Mouse (Mus musculus) intestine, embryonic 15.5 days (tissue): Measurements from ENCODE around the gene Sgms1. TPM values are rescaled to one million over a fixed set of nuclear protein-coding genes. Genes with fewer than 3 reads are reported as not detected.

Experiments
- ATAC-seq: fragments of 200-750 bp; cut with Nextera tagmentation; 2 replicates; pipeline ENCODE4 v1.8.0; 2017; ENCODE audit warnings: moderate TSS enrichment, moderate library complexity
- H3K27ac ChIP-seq: fragments of 300-500 bp; sonication (generic); 2 replicates; pipeline ENCODE4 v1.5.1; 2015; ENCODE audit warnings: mild to moderate bottlenecking, inconsistent platforms
- H3K27me3 ChIP-seq: fragments of 300-500 bp; sonication (generic); replicated peaks from 2 replicates; pipeline ENCODE4 v1.6.1; 2015; ENCODE audit warnings: inconsistent platforms
- H3K36me3 ChIP-seq: fragments of 300-500 bp; sonication (generic); 2 replicates; pipeline ENCODE4 v1.6.1; 2015; ENCODE audit warnings: inconsistent platforms
- H3K4me1 ChIP-seq: fragments of 300-500 bp; sonication (generic); replicated peaks from 2 replicates; pipeline ENCODE4 v1.6.1; 2015; ENCODE audit warnings: inconsistent platforms
- H3K4me2 ChIP-seq: fragments of 300-500 bp; sonication (generic); replicated peaks from 2 replicates; pipeline ENCODE4 v1.6.1; 2015; ENCODE audit warnings: mild to moderate bottlenecking, inconsistent platforms
- H3K4me3 ChIP-seq: fragments of 300-500 bp; sonication (generic); replicated peaks from 2 replicates; pipeline ENCODE4 v1.5.1; 2015; ENCODE audit warnings: inconsistent platforms
- H3K9ac ChIP-seq: fragments of 300-500 bp; sonication (generic); 2 replicates; pipeline ENCODE4 v1.6.1; 2015; ENCODE audit warnings: inconsistent platforms
- H3K9me3 ChIP-seq: fragments of 300-500 bp; sonication (generic); 2 replicates; pipeline ENCODE4 v1.6.1; 2016; ENCODE audit warnings: inconsistent platforms
- WGBS: fragments of 180-500 bp; shearing (Covaris S2); methylation state at CpG from one replicate; pipeline ENCODE4 v1.1.7; 2015; 5-methylcytosine and 5-hydroxymethylcytosine counted together
- polyA plus RNA-seq: library from polyadenylated mRNA; unstranded; fragments of >200 nt; fragmentation: Nextera tagmentation; extraction: Ambion mirVana; gene quantifications from 2 replicates; pipeline ENCODE4 v1.2.1, GENCODE M21; 2015

The Sgms1 gene
- polyA plus RNA-seq, 1 experiment from 2014 or later, result 35.3 TPM

DNA sequence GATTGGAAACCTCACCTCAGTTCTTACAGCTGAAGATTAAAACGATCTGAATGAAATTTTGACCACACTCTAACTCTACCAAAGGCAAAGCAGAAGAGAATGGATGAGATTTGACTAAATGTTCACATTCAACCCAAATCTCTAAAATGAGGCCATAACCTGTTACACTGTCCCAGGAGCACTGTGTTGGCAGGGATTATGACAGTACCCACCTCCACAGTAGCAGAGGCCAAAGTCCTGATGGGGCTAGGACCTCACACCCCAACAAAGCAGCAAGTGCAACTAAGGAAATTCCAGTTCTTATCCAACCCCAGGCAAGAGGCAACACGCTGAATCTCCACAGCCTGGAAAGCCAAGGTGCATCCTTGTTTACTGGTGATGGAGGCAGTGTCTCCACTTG is 112.2 kb downstream of the Sgms1 start:
- Histone ChIP-seq H3K4me2 (no peak overlapping the region), H3K27ac (no peak overlapping the region), H3K9me3 (no peaks in the 10 kb centered on the region), H3K4me3 (no peak overlapping the region), H3K27me3 (no peaks in the 10 kb centered on the region), H3K9ac (no peak overlapping the region), H3K36me3 (no peaks in the 10 kb centered on the region), H3K4me1 (peaks cover 11% of the 10 kb centered on the region; the same call in 1 of the 2 replicates)
- 77% methylated on average over 2 of the region's 2 CpGs for WGBS
- ATAC-seq, result no peak; the same call in 1 of the 2 replicates

DNA sequence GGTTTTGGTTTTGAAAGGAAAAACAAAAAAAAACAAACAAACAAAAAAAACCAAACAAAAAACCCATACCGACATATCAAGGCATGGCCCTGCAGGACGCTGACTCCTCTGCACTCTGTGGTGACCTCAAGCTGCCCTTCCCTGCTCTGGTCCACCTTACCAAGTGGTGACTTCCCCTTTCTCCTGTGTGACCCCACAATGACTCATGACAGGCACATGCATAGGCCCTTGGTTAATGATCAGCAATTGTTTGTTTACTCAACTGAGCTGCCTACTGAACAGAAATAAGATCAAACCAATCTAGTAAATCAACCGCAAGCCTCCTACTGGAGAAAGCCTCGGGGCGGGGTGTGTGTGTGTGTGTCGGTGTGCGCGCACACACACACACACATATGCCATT is 112.7 kb downstream of the Sgms1 start:
- no peak overlapping the region for H3K27ac ChIP-seq
- peaks cover 11% of the 10 kb centered on the region; the same call in 1 of the 2 replicates for H3K4me1 ChIP-seq
- H3K9me3 ChIP-seq, result no peaks in the 10 kb centered on the region
- no peak overlapping the region for H3K4me2 ChIP-seq
- no peak overlapping the region for H3K4me3 ChIP-seq
- no peaks in the 10 kb centered on the region for H3K27me3 ChIP-seq
- H3K36me3 ChIP-seq, result no peaks in the 10 kb centered on the region
- 75% methylated on average over 8 of the region's 8 CpGs for WGBS
- no peak overlapping the region for H3K9ac ChIP-seq
- peak; percentile 29; the same call in 1 of the 2 replicates for ATAC-seq

DNA sequence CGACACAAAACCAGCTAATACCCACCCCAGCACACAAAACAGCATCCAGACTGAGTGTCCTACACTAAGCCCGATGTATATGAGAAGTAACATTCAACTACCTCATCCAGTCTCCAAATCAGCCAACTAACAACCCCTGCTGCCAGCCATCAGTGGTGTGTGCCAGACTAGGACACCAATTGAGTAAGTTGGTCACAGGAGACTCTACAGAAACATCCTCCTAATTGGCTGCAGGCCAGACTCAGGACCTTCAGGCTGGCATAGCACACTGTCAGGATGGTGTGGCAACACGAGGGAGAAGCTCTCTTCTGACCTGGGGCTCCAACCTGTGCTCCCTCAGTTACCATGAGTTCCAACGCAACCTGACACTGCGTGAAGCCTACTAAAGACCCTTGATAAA is 113.3 kb downstream of the Sgms1 start:
- H3K9ac ChIP-seq, result no peak overlapping the region
- no peak overlapping the region for H3K27ac ChIP-seq
- H3K4me1 ChIP-seq, result peaks cover 11% of the 10 kb centered on the region; the same call in 1 of the 2 replicates
- no peaks in the 10 kb centered on the region for H3K27me3 ChIP-seq
- no peak overlapping the region for H3K4me3 ChIP-seq
- no peaks in the 10 kb centered on the region for H3K36me3 ChIP-seq
- 90% methylated on average over 5 of the region's 5 CpGs for WGBS
- H3K9me3 ChIP-seq, result no peaks in the 10 kb centered on the region
- ATAC-seq, result no peak; the same call in 1 of the 2 replicates
- H3K4me2 ChIP-seq, result no peak overlapping the region

DNA sequence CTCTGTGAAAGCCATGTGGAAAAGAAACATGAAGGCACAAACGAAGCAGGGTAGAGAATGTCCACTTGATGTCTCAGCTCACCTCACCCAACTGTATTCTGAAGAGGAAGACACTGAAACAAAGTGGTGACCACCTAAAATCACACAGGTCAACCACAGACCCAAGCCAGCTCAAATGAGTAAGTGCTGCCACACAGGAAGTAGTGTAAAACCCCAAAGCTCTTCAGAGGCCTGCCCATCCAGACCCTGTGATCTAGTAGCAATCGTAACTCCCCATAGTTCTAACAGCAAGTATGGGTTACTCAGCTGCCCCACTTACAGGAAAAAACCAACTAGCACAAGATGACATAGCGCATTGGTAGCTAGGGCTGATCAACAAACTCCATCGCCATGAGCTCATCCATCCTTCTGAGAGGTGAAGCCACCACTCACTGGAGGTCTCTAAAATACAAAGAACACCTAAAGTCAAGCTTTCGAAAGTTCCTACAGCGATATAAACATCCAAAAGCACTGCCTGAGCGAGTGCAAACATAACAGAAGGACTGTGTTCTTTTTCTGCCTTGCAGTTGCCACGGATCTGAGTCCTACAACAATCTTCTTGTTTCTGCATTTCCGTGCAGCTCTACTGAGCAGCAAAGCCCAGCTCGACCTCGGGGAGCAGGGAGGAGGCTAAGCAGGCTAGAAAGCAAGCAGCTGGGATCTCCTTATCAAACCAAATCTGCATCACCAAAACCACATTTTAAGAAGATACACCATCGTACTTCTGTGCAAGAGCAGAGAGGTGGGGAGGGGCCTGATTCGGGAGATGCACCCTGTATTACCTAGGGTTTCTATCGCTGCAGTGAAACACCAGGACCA is 114.2 kb downstream of the Sgms1 start:
- 80% methylated on average over 14 of the region's 14 CpGs for WGBS
- Histone ChIP-seq H3K36me3 (no peaks in the 10 kb centered on the region), H3K4me2 (no peak overlapping the region), H3K9me3 (no peaks in the 10 kb centered on the region), H3K4me1 (peaks cover 11% of the 10 kb centered on the region; the same call in 1 of the 2 replicates), H3K4me3 (no peak overlapping the region), H3K27ac (no peak overlapping the region), H3K9ac (no peak overlapping the region), H3K27me3 (no peaks in the 10 kb centered on the region)
- no peak for ATAC-seq

DNA sequence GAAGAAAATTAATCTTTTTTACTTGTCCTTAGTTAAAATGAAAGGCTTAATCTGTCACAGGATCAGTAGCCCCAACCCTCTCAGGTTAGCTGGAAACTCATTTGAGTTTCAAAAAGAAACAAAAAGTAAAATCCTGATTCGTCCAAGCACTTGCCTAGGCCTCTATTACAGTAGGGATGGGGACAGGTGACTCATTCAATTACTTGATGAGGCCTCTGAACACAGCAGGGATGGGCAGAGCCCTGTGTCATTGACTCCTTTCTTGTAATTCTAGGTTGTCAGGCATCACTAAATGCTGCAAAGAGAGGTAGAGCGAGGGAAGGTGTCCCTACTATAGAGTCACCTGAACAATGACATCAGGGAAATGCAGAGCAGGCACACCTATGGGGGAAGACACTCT is 115.4 kb downstream of the Sgms1 start:
- no peaks in the 10 kb centered on the region for H3K36me3 ChIP-seq
- peak; percentile 51; the same call in 1 of the 2 replicates for ATAC-seq
- 71% methylated on average over 2 of the region's 2 CpGs for WGBS
- no peaks in the 10 kb centered on the region for H3K9me3 ChIP-seq
- H3K9ac ChIP-seq, result no peak overlapping the region
- no peak overlapping the region for H3K4me2 ChIP-seq
- H3K27me3 ChIP-seq, result no peaks in the 10 kb centered on the region
- H3K4me1 ChIP-seq, result peaks cover 11% of the 10 kb centered on the region; the same call in 1 of the 2 replicates
- no peak overlapping the region for H3K27ac ChIP-seq
- H3K4me3 ChIP-seq, result no peak overlapping the region

DNA sequence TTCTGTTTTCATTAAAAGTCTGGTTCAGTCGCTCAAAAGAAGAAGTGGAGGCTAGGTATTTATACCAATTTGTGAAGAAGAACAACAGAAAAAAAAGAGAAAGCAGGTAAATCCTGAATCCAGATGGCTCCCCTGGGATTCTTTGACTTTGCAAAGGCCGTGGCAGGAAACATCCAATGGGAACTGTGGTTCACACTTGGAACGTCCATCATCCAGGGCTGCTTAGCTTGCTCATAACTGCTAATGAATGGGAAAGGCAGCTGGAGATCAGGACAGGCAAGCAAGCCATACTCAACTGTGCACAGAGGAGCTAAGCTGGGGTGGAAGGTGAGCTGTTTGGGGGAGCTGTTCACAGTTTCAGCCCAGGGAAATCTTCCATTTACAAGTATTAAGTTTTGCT is 115.8 kb downstream of the Sgms1 start:
- no peak overlapping the region for H3K4me2 ChIP-seq
- peaks cover 11% of the 10 kb centered on the region; the same call in 1 of the 2 replicates for H3K4me1 ChIP-seq
- no peak overlapping the region for H3K27ac ChIP-seq
- no peak for ATAC-seq
- H3K4me3 ChIP-seq, result no peak overlapping the region
- no peaks in the 10 kb centered on the region for H3K9me3 ChIP-seq
- no peak overlapping the region for H3K9ac ChIP-seq
- no peaks in the 10 kb centered on the region for H3K27me3 ChIP-seq
- H3K36me3 ChIP-seq, result no peaks in the 10 kb centered on the region
- 63% methylated on average over 3 of the region's 3 CpGs for WGBS

DNA sequence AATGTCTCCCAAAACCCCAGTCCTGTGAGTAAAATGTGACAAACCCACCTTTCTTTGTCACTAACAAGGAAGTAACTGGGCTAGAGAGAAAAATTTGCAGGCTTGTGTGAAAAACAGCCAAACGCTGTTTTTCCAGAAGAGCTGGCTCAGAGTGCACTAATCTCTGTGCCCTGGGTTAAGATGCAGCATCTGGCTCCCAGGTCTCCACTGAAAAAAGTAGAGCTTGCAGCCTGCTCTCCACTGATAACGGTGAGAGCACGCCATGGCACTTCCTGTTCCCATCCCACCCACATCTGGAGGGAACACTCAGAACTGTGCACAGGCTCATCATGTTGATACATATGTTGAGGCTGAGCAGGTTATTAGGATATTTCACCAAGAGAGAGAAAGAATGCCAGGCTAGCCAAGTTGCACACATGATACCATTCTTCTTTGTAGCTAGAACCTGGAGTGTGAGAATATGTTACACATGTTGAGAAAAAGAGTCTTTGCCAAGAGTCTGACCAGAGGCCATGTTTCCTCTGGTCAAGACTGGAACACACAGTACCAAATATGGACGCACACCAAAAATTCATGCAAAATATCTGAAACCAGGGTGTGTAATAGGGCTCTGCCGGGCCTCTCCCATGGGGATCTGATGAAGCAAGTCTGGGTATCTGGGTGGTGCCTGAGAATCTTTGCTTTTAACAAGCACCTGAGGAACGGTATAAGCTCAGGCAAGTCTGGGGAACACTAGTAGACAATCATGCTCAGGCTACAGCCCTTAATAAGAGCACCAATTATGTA is 116.8 kb downstream of the Sgms1 start:
- peak; percentile 59; the same call in 1 of the 2 replicates for ATAC-seq
- Histone ChIP-seq H3K4me2 (no peak overlapping the region), H3K9ac (no peak overlapping the region), H3K36me3 (no peaks in the 10 kb centered on the region), H3K27ac (no peak overlapping the region), H3K4me3 (no peak overlapping the region), H3K4me1 (peaks cover 11% of the 10 kb centered on the region; the same call in 1 of the 2 replicates), H3K9me3 (no peaks in the 10 kb centered on the region), H3K27me3 (no peaks in the 10 kb centered on the region)
- 66% methylated on average over 6 of the region's 6 CpGs for WGBS

DNA sequence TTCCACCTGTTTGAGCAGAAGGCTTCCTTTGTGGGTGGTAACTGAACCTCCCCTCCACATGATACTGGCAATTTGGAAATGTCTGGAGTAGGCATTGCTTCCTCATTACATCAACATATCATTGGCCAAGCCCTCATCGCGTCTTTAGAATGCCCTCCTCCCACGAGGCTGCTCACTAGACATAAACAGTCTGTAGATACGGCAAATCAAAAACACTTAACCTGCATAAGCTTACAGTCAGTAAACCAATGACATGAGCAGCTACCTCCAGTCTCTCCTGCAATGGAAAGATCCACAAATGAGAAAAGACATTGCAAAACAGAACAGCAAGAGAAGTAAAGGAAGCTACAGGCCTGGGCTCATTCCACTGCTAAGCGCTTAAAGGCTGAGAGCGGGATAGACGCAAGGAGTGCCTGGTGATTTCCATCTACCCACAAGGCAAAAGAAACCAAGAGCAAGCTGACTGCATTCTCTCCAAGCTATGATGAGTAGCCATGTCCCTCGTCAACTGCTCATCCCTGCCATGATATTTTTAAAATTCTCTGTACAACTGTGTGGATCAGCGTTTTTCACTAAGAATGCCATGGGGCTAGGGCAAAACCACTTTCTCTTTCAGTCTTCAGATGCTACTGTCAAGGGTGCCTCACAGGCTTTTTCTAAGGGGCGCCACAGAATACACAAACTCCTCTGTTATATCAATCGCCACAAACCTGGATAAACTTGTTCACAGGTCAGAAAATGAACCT is 117.9 kb downstream of the Sgms1 start:
- no peak for ATAC-seq
- no peaks in the 10 kb centered on the region for H3K27me3 ChIP-seq
- no peak overlapping the region for H3K9ac ChIP-seq
- H3K4me3 ChIP-seq, result no peak overlapping the region
- H3K36me3 ChIP-seq, result no peaks in the 10 kb centered on the region
- no peak overlapping the region for H3K27ac ChIP-seq
- no peaks in the 10 kb centered on the region for H3K9me3 ChIP-seq
- WGBS, result 77% methylated on average over 11 of the region's 11 CpGs
- H3K4me1 ChIP-seq, result peaks cover 5% of the 10 kb centered on the region; the same call in 1 of the 2 replicates
- no peak overlapping the region for H3K4me2 ChIP-seq

DNA sequence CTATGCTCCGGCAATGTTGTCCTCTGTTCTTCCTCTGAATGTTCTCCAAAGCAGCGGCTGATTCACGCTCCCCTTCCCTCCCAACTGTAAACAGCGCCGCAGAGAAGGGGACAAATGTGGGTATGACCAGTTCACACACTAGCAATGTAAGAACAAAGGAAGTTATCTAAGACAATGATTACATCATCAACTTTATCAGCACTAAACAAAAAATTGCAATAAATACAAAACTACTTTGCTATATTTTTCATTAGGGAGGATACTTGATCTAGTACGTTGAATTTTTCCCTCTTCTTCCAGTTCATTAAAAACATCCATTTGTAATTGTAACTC is 119.7 kb downstream of the Sgms1 start:
- 70% methylated on average over 6 of the region's 6 CpGs for WGBS
- no peak for ATAC-seq

DNA sequence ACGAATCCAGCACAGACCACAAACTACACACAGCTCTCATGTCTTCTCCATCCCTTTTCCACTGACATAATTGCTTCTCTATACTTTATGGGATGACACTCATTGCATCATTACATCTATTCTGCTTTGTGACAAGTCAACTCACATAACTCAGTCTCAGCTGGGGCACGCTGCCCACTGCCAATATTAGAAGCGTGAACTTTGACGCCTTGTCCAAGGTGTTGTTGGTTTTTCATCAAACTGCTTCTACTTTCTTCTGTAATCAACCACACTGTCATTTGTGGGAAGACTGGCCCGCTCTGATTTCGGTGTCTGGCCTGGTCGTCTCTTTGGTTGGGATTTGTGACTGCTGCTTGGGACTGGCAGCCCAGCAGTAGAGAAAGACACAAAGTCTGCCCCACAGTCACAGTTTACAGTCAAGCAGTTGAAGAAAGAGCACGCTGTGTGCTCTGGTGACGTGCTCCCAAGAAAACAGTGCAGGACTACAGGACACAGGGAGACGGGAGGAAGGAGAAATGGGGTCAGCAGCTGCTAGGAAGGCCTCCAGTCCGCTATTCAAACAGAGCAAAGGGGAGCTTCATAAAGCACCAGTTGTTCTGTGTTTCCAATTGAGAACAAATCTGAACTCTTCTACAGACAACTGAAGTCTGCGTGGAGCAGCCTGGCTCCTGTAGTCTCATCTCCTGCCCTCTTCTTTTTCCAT is 120.2 kb downstream of the Sgms1 start:
- 81% methylated on average over 12 of the region's 12 CpGs for WGBS
- Histone ChIP-seq H3K27ac (no peak overlapping the region), H3K9me3 (no peaks in the 10 kb centered on the region), H3K9ac (no peak overlapping the region), H3K36me3 (no peaks in the 10 kb centered on the region), H3K4me1 (0 out of 2 replicates have a peak, but pooled peaks cover 1% of the 10 kb centered on the region), H3K27me3 (no peaks in the 10 kb centered on the region), H3K4me2 (no peak overlapping the region), H3K4me3 (no peak overlapping the region)
- ATAC-seq, result no peak

More for the DNA sequence above, 119.7 kb downstream of the Sgms1 start:
- H3K36me3 ChIP-seq, result no peaks in the 10 kb centered on the region
- no peaks in the 10 kb centered on the region for H3K27me3 ChIP-seq
- H3K9me3 ChIP-seq, result no peaks in the 10 kb centered on the region
- no peak overlapping the region for H3K9ac ChIP-seq
- no peak overlapping the region for H3K4me2 ChIP-seq
- no peak overlapping the region for H3K27ac ChIP-seq
- 0 out of 2 replicates have a peak, but pooled peaks cover 4% of the 10 kb centered on the region for H3K4me1 ChIP-seq
- no peak overlapping the region for H3K4me3 ChIP-seq

DNA sequence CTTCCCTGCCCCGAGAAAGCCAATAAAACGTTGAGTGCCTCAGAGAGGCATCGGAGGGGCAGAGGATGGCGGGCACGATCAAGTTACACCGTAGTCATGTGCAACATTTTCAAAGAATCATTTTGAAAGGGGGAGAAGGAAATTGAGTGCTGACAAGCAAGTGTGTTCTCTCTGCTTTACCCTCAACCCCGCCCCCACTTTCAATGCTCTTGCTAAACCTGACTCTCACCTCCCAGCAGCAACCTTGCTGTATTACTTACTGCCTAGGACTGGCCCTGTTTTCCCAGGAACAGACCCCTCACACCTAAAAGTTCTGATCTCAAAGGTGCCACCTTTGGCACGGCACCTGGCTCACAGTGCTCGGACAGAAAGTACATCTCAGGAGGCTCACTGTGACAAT is 121.0 kb downstream of the Sgms1 start:
- H3K27ac ChIP-seq, result no peak overlapping the region

More for the DNA sequence above, 121.0 kb downstream of the Sgms1 start:
- H3K4me1 ChIP-seq, result peaks cover 5% of the 10 kb centered on the region; the same call in 1 of the 2 replicates
- no peak for ATAC-seq
- H3K36me3 ChIP-seq, result no peaks in the 10 kb centered on the region
- no peak overlapping the region for H3K4me2 ChIP-seq
- WGBS, result 60% methylated on average over 9 of the region's 9 CpGs
- no peak overlapping the region for H3K4me3 ChIP-seq
- no peak overlapping the region for H3K9ac ChIP-seq
- H3K9me3 ChIP-seq, result no peaks in the 10 kb centered on the region
- H3K27me3 ChIP-seq, result no peaks in the 10 kb centered on the region
